Mouse (Mus musculus) myocyte (in vitro differentiated cells): ENCODE data around the gene Mta3. TPM values are rescaled to one million over a fixed set of nuclear protein-coding genes. Genes with fewer than 3 reads are reported as not detected.

Source experiments
- H3K27me3 ChIP-seq: one replicate; pipeline ENCODE4 v1.6.1; 2011; ENCODE audit not compliant: control insufficient read depth, insufficient read depth, insufficient read length
- H3K36me3 ChIP-seq: one replicate; pipeline ENCODE4 v1.6.1; 2011; ENCODE audit not compliant: control insufficient read depth, insufficient read depth
- H3K4me2 ChIP-seq: one replicate; pipeline ENCODE4 v1.6.1; 2011; ENCODE audit warnings: low read depth, control low read depth
- H3K4me3 ChIP-seq: one replicate; pipeline ENCODE4 v1.5.1; 2011; ENCODE audit warnings: mild to moderate bottlenecking, control low read depth, moderate library complexity
- H3K79me2 ChIP-seq: one replicate; pipeline ENCODE4 v1.6.1; 2011; ENCODE audit not compliant: control insufficient read depth, insufficient read depth
- H3ac ChIP-seq: one replicate; pipeline ENCODE4 v1.6.1; 2011; ENCODE audit not compliant: control insufficient read depth, insufficient read length
- CEBPB ChIP-seq: IDR thresholded peaks from 2 replicates; pipeline ENCODE4 v1.6.1; 2011; ENCODE audit warnings: mild to moderate bottlenecking, moderate library complexity; ENCODE audit not compliant: poor library complexity, insufficient read depth, severe bottlenecking
- E2F4 ChIP-seq: IDR thresholded peaks from one replicate; pipeline ENCODE4 v1.6.1; 2011; ENCODE audit warnings: mild to moderate bottlenecking, control low read depth, moderate library complexity; ENCODE audit not compliant: insufficient read depth
- MAX ChIP-seq: IDR thresholded peaks from one replicate; pipeline ENCODE4 v1.6.1; 2011; ENCODE audit warnings: low read depth, mild to moderate bottlenecking, control low read depth
- MYOD1 ChIP-seq, 3 experiments: IDR thresholded peaks; one replicate each; pipeline ENCODE4 v1.6.1; 2011; ENCODE audit warnings: control low read depth in 2 of 3, low read depth in 2 of 3, mild to moderate bottlenecking in 2 of 3, moderate library complexity in 1 of 3; ENCODE audit not compliant: insufficient read length in 2 of 3, control insufficient read depth in 1 of 3
- MYOG ChIP-seq, 3 experiments: IDR thresholded peaks; one replicate each; pipeline ENCODE4 v1.6.1; 2011; ENCODE audit warnings: control low read depth in 2 of 3, low read depth in 2 of 3, mild to moderate bottlenecking in 2 of 3; ENCODE audit not compliant: insufficient read length in 2 of 3, control insufficient read depth in 1 of 3, insufficient read depth in 1 of 3
- POLR2A ChIP-seq: IDR thresholded peaks from one replicate; pipeline ENCODE4 v1.6.1; 2011; ENCODE audit warnings: low read depth, mild to moderate bottlenecking, control low read depth, moderate library complexity; ENCODE audit not compliant: insufficient read length
- POLR2AphosphoS2 ChIP-seq: IDR thresholded peaks from one replicate; pipeline ENCODE4 v1.6.1; 2011; ENCODE audit warnings: low read depth, control low read depth; ENCODE audit not compliant: insufficient read length
- REST ChIP-seq: IDR thresholded peaks from one replicate; pipeline ENCODE4 v1.6.1; 2011; ENCODE audit warnings: mild to moderate bottlenecking, control low read depth, moderate library complexity; ENCODE audit not compliant: insufficient read depth, insufficient read length
- SRF ChIP-seq: IDR thresholded peaks from one replicate; pipeline ENCODE4 v1.6.1; 2011; ENCODE audit warnings: low read depth; ENCODE audit not compliant: control insufficient read depth, insufficient read length
- TCF12 ChIP-seq: IDR thresholded peaks from one replicate; pipeline ENCODE4 v1.6.1; 2011; ENCODE audit warnings: mild to moderate bottlenecking, control low read depth; ENCODE audit not compliant: poor library complexity, insufficient read depth, severe bottlenecking
- TCF3 ChIP-seq: IDR thresholded peaks from one replicate; pipeline ENCODE4 v1.6.1; 2011; ENCODE audit warnings: low read depth, control low read depth; ENCODE audit not compliant: insufficient read length
- USF1 ChIP-seq: IDR thresholded peaks from one replicate; pipeline ENCODE4 v1.6.1; 2011; ENCODE audit warnings: low read depth, mild to moderate bottlenecking, control low read depth, moderate library complexity
- polyA plus RNA-seq: library from polyadenylated mRNA; unstranded; fragments of >200 nt; fragmentation: generic; extraction: Trizol; gene quantifications from one replicate; pipeline ENCODE4 v1.2.1, GENCODE M21; 2012; ENCODE audit warnings: missing spikeins

Mta3 gene
- polyA plus RNA-seq, 1 experiment: 30.6 TPM

- Histone ChIP-seq H3K27me3 (no peaks in the 10 kb centered on the region), H3K79me2 (no peaks in the 10 kb centered on the region), H3K36me3 (no peaks in the 10 kb centered on the region), H3K4me3 (no peak overlapping the region), H3ac (no peak overlapping the region), H3K4me2 (no peak overlapping the region)
- no peak for TF ChIP-seq SRF
- no peak for TF ChIP-seq TCF12
- no peak for TF ChIP-seq POLR2AphosphoS2
- TF ChIP-seq POLR2A: no peak
These were observed 140.5 kb downstream of the Mta3 start for GRCm38 (mm10) chr17:83846301-83847021.

DNA sequence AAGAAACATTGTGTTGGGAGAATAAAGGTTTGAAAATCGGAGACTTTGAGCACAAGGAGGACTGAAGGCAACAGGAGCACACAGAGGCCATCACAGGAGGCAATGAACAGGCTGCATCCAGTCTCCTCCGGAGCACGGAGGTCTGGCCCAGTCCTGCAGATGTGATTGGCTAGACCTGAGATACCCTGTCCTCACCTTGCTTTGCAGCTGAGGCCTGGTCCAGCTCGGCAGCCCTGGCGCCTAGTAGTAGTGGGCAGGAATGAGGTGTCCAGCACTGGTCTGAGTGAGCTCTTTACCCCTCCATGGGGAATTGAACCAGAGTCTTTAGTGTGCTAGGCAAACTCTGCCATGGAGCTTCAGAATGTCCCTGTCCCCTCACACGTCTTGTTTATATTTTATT is 141.1 kb downstream of the Mta3 start:
- H3K4me3 ChIP-seq: no peak overlapping the region
- H3ac ChIP-seq: no peak overlapping the region
- H3K27me3 ChIP-seq: no peaks in the 10 kb centered on the region
- H3K4me2 ChIP-seq: no peak overlapping the region
- no peaks in the 10 kb centered on the region for H3K79me2 ChIP-seq
- no peaks in the 10 kb centered on the region for H3K36me3 ChIP-seq
- no peak for TF ChIP-seq USF1
- TF ChIP-seq CEBPB: no peak
- TF ChIP-seq MYOD1 (IDR thresholded peaks at IDR 0.05; ENCODE audit: control insufficient read depth in 1 of 3, insufficient read length in 2 of 3, low read depth in 2 of 3): no peak
- TF ChIP-seq REST: no peak
- no peak for TF ChIP-seq MAX

GRCm38 (mm10) chr17:83847815-83848214 is 141.9 kb downstream of the Mta3 start, which contains the start of gene Haao:
Gene Haao, minus strand, starts transcription at chr17:83847963.
- Histone ChIP-seq H3ac (no peak within 1 kb of the TSS), H3K27me3 (peaks cover 3% of the 10 kb centered on the region), H3K4me2 (no peak within 1 kb of the TSS), H3K4me3 (no peak within 1 kb of the TSS), H3K36me3 (no peaks in the 10 kb centered on the region), H3K79me2 (no peaks in the 10 kb centered on the region)
- no peak for TF ChIP-seq POLR2A
- no peak for TF ChIP-seq MYOD1 (IDR thresholded peaks at IDR 0.05; ENCODE audit: control insufficient read depth in 1 of 3, insufficient read length in 2 of 3, low read depth in 2 of 3)
- no peak for TF ChIP-seq USF1
- no peak for TF ChIP-seq TCF3
- TF ChIP-seq CEBPB: no peak
- no peak for TF ChIP-seq REST
- TF ChIP-seq MYOG (IDR thresholded peaks at IDR 0.05; ENCODE audit: control insufficient read depth in 1 of 3, insufficient read depth in 1 of 3, insufficient read length in 2 of 3, low read depth in 2 of 3): no peak
- no peak for TF ChIP-seq E2F4
- no peak for TF ChIP-seq POLR2AphosphoS2
- no peak for TF ChIP-seq MAX
- TF ChIP-seq SRF: no peak
- no peak for TF ChIP-seq TCF12

DNA sequence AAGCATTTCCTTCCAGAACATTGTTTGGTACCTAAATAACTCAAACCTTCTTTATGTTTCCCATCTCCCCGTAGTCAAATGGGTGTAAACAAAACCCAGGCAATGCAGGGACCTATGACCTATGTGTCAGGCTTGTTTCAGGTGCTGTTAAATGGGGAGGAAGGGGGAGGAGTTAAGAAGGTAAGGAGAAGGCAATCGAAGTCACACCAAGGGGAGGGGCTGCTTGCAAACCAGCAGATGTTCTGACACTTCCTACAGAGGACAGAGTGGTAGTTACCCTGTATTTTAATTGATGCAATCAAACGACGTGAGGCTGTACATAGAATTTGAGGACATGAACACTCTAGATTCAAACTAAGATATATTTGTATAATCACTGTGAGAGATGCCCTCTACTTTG is 142.5 kb downstream of the Mta3 start:
- Histone ChIP-seq H3ac (no peak overlapping the region), H3K4me3 (no peak overlapping the region), H3K36me3 (no peaks in the 10 kb centered on the region), H3K4me2 (no peak overlapping the region), H3K79me2 (no peaks in the 10 kb centered on the region), H3K27me3 (peaks cover 3% of the 10 kb centered on the region)
- no peak for TF ChIP-seq MYOD1 (IDR thresholded peaks at IDR 0.05; ENCODE audit: control insufficient read depth in 1 of 3, insufficient read length in 2 of 3, low read depth in 2 of 3)
- TF ChIP-seq POLR2A: no peak
- TF ChIP-seq MAX: no peak
- TF ChIP-seq MYOG (IDR thresholded peaks at IDR 0.05; ENCODE audit: control insufficient read depth in 1 of 3, insufficient read depth in 1 of 3, insufficient read length in 2 of 3, low read depth in 2 of 3): no peak
- no peak for TF ChIP-seq CEBPB
- TF ChIP-seq E2F4: no peak
- no peak for TF ChIP-seq POLR2AphosphoS2
- TF ChIP-seq TCF3: no peak
- no peak for TF ChIP-seq REST
- no peak for TF ChIP-seq SRF
- TF ChIP-seq USF1: no peak
- TF ChIP-seq TCF12: no peak

- no peak overlapping the region for H3ac ChIP-seq
- H3K79me2 ChIP-seq: no peaks in the 10 kb centered on the region
- H3K4me3 ChIP-seq: no peak overlapping the region
- TF ChIP-seq MYOG (IDR thresholded peaks at IDR 0.05; ENCODE audit: control insufficient read depth in 1 of 3, insufficient read depth in 1 of 3, insufficient read length in 2 of 3, low read depth in 2 of 3): no peak
- no peak for TF ChIP-seq POLR2AphosphoS2
- no peak for TF ChIP-seq TCF3
- TF ChIP-seq USF1: no peak
- TF ChIP-seq CEBPB: no peak
- no peak for TF ChIP-seq E2F4
- no peak for TF ChIP-seq REST
- no peak for TF ChIP-seq TCF12
- no peak for TF ChIP-seq MAX
- TF ChIP-seq POLR2A: no peak
- TF ChIP-seq MYOD1 (IDR thresholded peaks at IDR 0.05; ENCODE audit: control insufficient read depth in 1 of 3, insufficient read length in 2 of 3, low read depth in 2 of 3): no peak
- no peak for TF ChIP-seq SRF
- H3K4me2 ChIP-seq: no peak overlapping the region
- peaks cover 3% of the 10 kb centered on the region for H3K27me3 ChIP-seq
- no peaks in the 10 kb centered on the region for H3K36me3 ChIP-seq
These were observed 143.2 kb downstream of the Mta3 start for GRCm38 (mm10) chr17:83849081-83849675.
